Mouse (Mus musculus): Measurements from ENCODE around the gene Galk1.

Gene Galk1

GRCm38 (mm10) chr11:115971016-115971415, 41.5 kb downstream of the Galk1 start:
- no peak for DNase-seq

GRCm38 (mm10) chr11:115970006-115970673, 42.4 kb downstream of the Galk1 start:
- no peak for DNase-seq

GRCm38 (mm10) chr11:115968731-115969405, 43.7 kb downstream of the Galk1 start:
- no peak for DNase-seq

GRCm38 (mm10) chr11:115964977-115965604, 47.4 kb downstream of the Galk1 start:
- peak; percentile 79 for DNase-seq

GRCm38 (mm10) chr11:115962651-115963412, 49.7 kb downstream of the Galk1 start:
- DNase-seq, result no peak

GRCm38 (mm10) chr11:115959018-115959417, 53.5 kb downstream of the Galk1 start:
- no peak for DNase-seq

All from lung, postnatal 14 days (tissue).